ENCODE assay signal across 8 mouse cellular contexts in genomic region chr7:88430692-88431084, GRCm38 (mm10). TPM values are rescaled to one million over a fixed set of nuclear protein-coding genes. Genes with fewer than 3 reads are reported as not detected.
DNase-seq lines count a peak whose midpoint lies in the region; ATAC-seq and TF ChIP-seq lines count a peak whose summit lies in the region.

No protein-coding gene starts in this region.

- H3K4me2 ChIP-seq in heart, embryonic 11.5 days: peak overlapping the region; percentile 93
- peak overlapping the region; percentile 96 for H3K4me2 ChIP-seq in hindbrain, embryonic 12.5 days (replicated peaks)

- no peaks in the 10 kb centered on the region for H3K36me3 ChIP-seq in heart, embryonic 11.5 days (ENCODE audit: control insufficient read depth, insufficient read depth, low read length)
- peaks cover 0 to 41% of the 10 kb centered on the region in 2 experiments; a peak in 2 of 4 replicates for H3K36me3 ChIP-seq in MEL (ENCODE audit: control insufficient read depth in 1 of 2, insufficient read depth in 2 of 2, low read length in 2 of 2)
- no peaks in the 10 kb centered on the region for H3K36me3 ChIP-seq in hindbrain, embryonic 12.5 days
- H3K36me3 ChIP-seq in megakaryocyte, embryonic 14.5 days (replicated peaks; ENCODE audit: low read length): peaks cover 17% of the 10 kb centered on the region

- H3K27me3 ChIP-seq in heart, embryonic 11.5 days (ENCODE audit: control insufficient read depth, insufficient read depth, low read length): 0 out of 2 replicates have a peak, but pooled peaks cover 3% of the 10 kb centered on the region
- no peaks in the 10 kb centered on the region for H3K27me3 ChIP-seq in MEL (ENCODE audit: control insufficient read depth in 1 of 2, insufficient read depth in 2 of 2, low read length in 2 of 2)
- H3K27me3 ChIP-seq in hindbrain, embryonic 12.5 days: peaks cover 16% of the 10 kb centered on the region
- no peaks in the 10 kb centered on the region for H3K27me3 ChIP-seq in megakaryocyte, embryonic 14.5 days (replicated peaks)

- no peak for DNase-seq in heart, postnatal 14 days
- peak; percentile 55 for DNase-seq in MEL (ENCODE audit: low read depth, low spot score)
- no peak for DNase-seq in cerebellum, adult 11-12 months
- no peak for DNase-seq in spleen, postnatal 4 days (ENCODE audit: low spot score in 2 of 2)
- DNase-seq in thymus, adult 18-20 months: no peak

- no peak for TF ChIP-seq RAD21 in MEL (IDR thresholded peaks at IDR 0.05; ENCODE audit: low read depth, low read length)

- H3K4me3 ChIP-seq in heart, embryonic 11.5 days (ENCODE audit: low read depth, low read length): peak overlapping the region; percentile 57
- peak overlapping the region; percentile 66 to 91 for H3K4me3 ChIP-seq in MEL (ENCODE audit: control insufficient read depth in 1 of 2, insufficient read depth in 1 of 2, low read depth in 2 of 2, low read length in 2 of 2)
- H3K4me3 ChIP-seq in hindbrain, embryonic 12.5 days: peak overlapping the region; percentile 50
- H3K4me3 ChIP-seq in megakaryocyte, embryonic 14.5 days (replicated peaks): peak overlapping the region; percentile 99

- no peak overlapping the region for H3K27ac ChIP-seq in heart, embryonic 11.5 days (ENCODE audit: low read depth, low read length)
- peak overlapping the region; percentile 6; the same call in 1 of the 2 replicates for H3K27ac ChIP-seq in MEL (ENCODE audit: control insufficient read depth, low read depth, low read length)
- no peak overlapping the region for H3K27ac ChIP-seq in hindbrain, embryonic 12.5 days

- TF ChIP-seq POLR2A in MEL (IDR thresholded peaks at IDR 0.05; ENCODE audit: control insufficient read depth in 1 of 2, insufficient read depth in 1 of 2, low read depth in 1 of 2, low read length in 2 of 2, poor library complexity in 1 of 2): no peak

- no peak for ATAC-seq in heart, embryonic 11.5 days (replicated peaks; ENCODE audit: insufficient number of reproducible peaks, low FRiP score, low TSS enrichment)
- no peak for ATAC-seq in hindbrain, embryonic 12.5 days (ENCODE audit: low FRiP score)

- H3K79me2 ChIP-seq in MEL (ENCODE audit: control insufficient read depth, insufficient read depth, low read length, poor library complexity): peaks cover 5% of the 10 kb centered on the region

- H3K9ac ChIP-seq in heart, embryonic 11.5 days (ENCODE audit: low read depth, low read length): peak overlapping the region; percentile 54
- peak overlapping the region; percentile 66 for H3K9ac ChIP-seq in MEL (ENCODE audit: control insufficient read depth, low read depth, low read length, poor library complexity, severe bottlenecking)
- peak overlapping the region; percentile 45; the same call in 1 of the 2 replicates for H3K9ac ChIP-seq in hindbrain, embryonic 12.5 days

- 4% methylated on average over 13 of the region's 13 CpGs for WGBS in heart, embryonic 11.5 days (ENCODE audit: insufficient replicate concordance)
- WGBS in hindbrain, embryonic 12.5 days: 4% methylated on average over 13 of the region's 13 CpGs

- intact Hi-C loops in heart, postnatal 14 days (cut with DNase I): no loop called here

- TF ChIP-seq CTCF in MEL (IDR thresholded peaks at IDR 0.05 in 2 of 3, conservative IDR thresholded peaks at IDR 0.05 in 1 of 3; ENCODE audit: control insufficient read depth in 1 of 3, insufficient read depth in 1 of 3, low read depth in 2 of 3, low read length in 3 of 3, poor library complexity in 1 of 3, severe bottlenecking in 1 of 3): no peak

- no peaks in the 10 kb centered on the region for H3K4me1 ChIP-seq in heart, embryonic 11.5 days (ENCODE audit: control insufficient read depth, insufficient read depth, low read length)
- peaks cover 23% of the 10 kb centered on the region in 2 experiments for H3K4me1 ChIP-seq in MEL (ENCODE audit: control insufficient read depth in 1 of 2, insufficient read depth in 2 of 2, low read length in 2 of 2)
- H3K4me1 ChIP-seq in hindbrain, embryonic 12.5 days: no peaks in the 10 kb centered on the region
- H3K4me1 ChIP-seq in megakaryocyte, embryonic 14.5 days: peaks cover 77% of the 10 kb centered on the region

- peak in 1 of 2 experiments; percentile 34; a peak in 1 of 4 replicates for TF ChIP-seq EP300 in MEL (IDR thresholded peaks at IDR 0.05; ENCODE audit: low read depth in 1 of 2, low read length in 2 of 2)

- no peaks in the 10 kb centered on the region for H3K9me3 ChIP-seq in heart, embryonic 11.5 days (replicated peaks; ENCODE audit: control insufficient read depth, low read length)
- no peaks in the 10 kb centered on the region for H3K9me3 ChIP-seq in MEL (replicated peaks; ENCODE audit: insufficient read depth, low read length)
- H3K9me3 ChIP-seq in hindbrain, embryonic 12.5 days (replicated peaks): no peaks in the 10 kb centered on the region
- no peaks in the 10 kb centered on the region for H3K9me3 ChIP-seq in megakaryocyte, embryonic 14.5 days

TF ChIP-seq in MEL, 35 proteins besides CTCF, POLR2A, EP300 and RAD21:
- TF ChIP-seq GATA1 (IDR thresholded peaks at IDR 0.05; ENCODE audit: low read depth, low read length): peak; percentile 24; the same call in 1 of the 2 replicates
- TF ChIP-seq RCOR1 (IDR thresholded peaks at IDR 0.05; ENCODE audit: low read depth, low read length): no peak
- TF ChIP-seq CHD2 (IDR thresholded peaks at IDR 0.05; ENCODE audit: low read length): no peak
- TF ChIP-seq SMC3 (IDR thresholded peaks at IDR 0.05; ENCODE audit: low read depth, low read length): no peak
- no peak for TF ChIP-seq MYB (IDR thresholded peaks at IDR 0.05; ENCODE audit: low read depth, low read length)
- TF ChIP-seq MXI1 (IDR thresholded peaks at IDR 0.05; ENCODE audit: low read depth, low read length): 0 out of 2 replicates have a peak, but pooled peaks have one; percentile 1
- no peak for TF ChIP-seq HCFC1 (IDR thresholded peaks at IDR 0.05; ENCODE audit: low read depth, low read length)
- no peak for TF ChIP-seq MAFK (IDR thresholded peaks at IDR 0.05; ENCODE audit: borderline replicate concordance, low read depth, low read length)
- TF ChIP-seq ZNF384 (IDR thresholded peaks at IDR 0.05; ENCODE audit: low read depth, low read length): peak; percentile 83

RNA-seq across cellular contexts. Expression of gene Rab38, which starts 0.6 kb away (rescaled TPM):
- polyA plus RNA-seq in heart, embryonic 11.5 days (2014; fragmentation: Nextera tagmentation; extraction: Ambion mirVana): 2.0 TPM in 2 replicates
- under 1 TPM in 1 of 2 experiments, not detected in 1; 0.19 TPM for total RNA-seq in heart, postnatal 14 days (2021)
- total RNA-seq in MEL (2012; rRNA removed): 11.2 and 11.4 TPM in 2 replicates
- polyA plus RNA-seq in MEL (2012; ENCODE audit: insufficient read depth in 1 of 2, insufficient read length in 2 of 2, low read depth in 1 of 2, low replicate concordance in 2 of 2, missing spikeins in 1 of 2): 10 to 100 TPM in 1 of 2 experiments, not detected in 1; 19.9 TPM
- 3.2 and 3.3 TPM in 2 replicates for polyA plus RNA-seq in hindbrain, embryonic 12.5 days (2016; fragmentation: Nextera tagmentation; extraction: Ambion mirVana)
- 38.9 and 110 TPM in 2 replicates for polyA plus RNA-seq in megakaryocyte, embryonic 14.5 days (2012; ENCODE audit: insufficient read depth, low replicate concordance)
